Mouse (Mus musculus): ENCODE results near the gene D430041D05Rik. TPM values are rescaled to one million over a fixed set of nuclear protein-coding genes. Genes with fewer than 3 reads are reported as not detected.

The D430041D05Rik gene
- polyA plus RNA-seq, 1 experiment from 2014 or later, result 0.12 TPM

GRCm38 (mm10) chr2:104147910-104148561, 262.8 kb downstream of the D430041D05Rik start:
- H3K36me3 ChIP-seq (ENCODE audit: control insufficient read depth, insufficient read depth, low read length), result no peaks in the 10 kb centered on the region
- H3K9ac ChIP-seq (ENCODE audit: low read depth, low read length), result no peak overlapping the region
- 66% methylated on average over 4 of the region's 4 CpGs for WGBS
- no peaks in the 10 kb centered on the region for H3K4me1 ChIP-seq (ENCODE audit: control insufficient read depth, insufficient read depth, low read length)
- no peak overlapping the region for H3K27ac ChIP-seq (ENCODE audit: low read length)
- H3K27me3 ChIP-seq (replicated peaks; ENCODE audit: control insufficient read depth, insufficient read depth, low read length), result no peaks in the 10 kb centered on the region
- ATAC-seq, result no peak
- no peak overlapping the region for H3K4me2 ChIP-seq (ENCODE audit: low read depth, low read length)
- H3K4me3 ChIP-seq (ENCODE audit: low read length), result no peak overlapping the region
- H3K9me3 ChIP-seq (ENCODE audit: control insufficient read depth, low read length), result no peaks in the 10 kb centered on the region

GRCm38 (mm10) chr2:104145983-104146382, 264.8 kb downstream of the D430041D05Rik start:
- WGBS, result 67% methylated on average over 1 of the region's 1 CpGs
- Histone ChIP-seq H3K4me1 (ENCODE audit: control insufficient read depth, insufficient read depth, low read length) (no peaks in the 10 kb centered on the region), H3K4me2 (ENCODE audit: low read depth, low read length) (no peak overlapping the region), H3K9ac (ENCODE audit: low read depth, low read length) (no peak overlapping the region), H3K27ac (ENCODE audit: low read length) (no peak overlapping the region), H3K27me3 (replicated peaks; ENCODE audit: control insufficient read depth, insufficient read depth, low read length) (no peaks in the 10 kb centered on the region), H3K36me3 (ENCODE audit: control insufficient read depth, insufficient read depth, low read length) (no peaks in the 10 kb centered on the region), H3K4me3 (ENCODE audit: low read length) (no peak overlapping the region), H3K9me3 (ENCODE audit: control insufficient read depth, low read length) (no peaks in the 10 kb centered on the region)
- ATAC-seq, result no peak

DNA sequence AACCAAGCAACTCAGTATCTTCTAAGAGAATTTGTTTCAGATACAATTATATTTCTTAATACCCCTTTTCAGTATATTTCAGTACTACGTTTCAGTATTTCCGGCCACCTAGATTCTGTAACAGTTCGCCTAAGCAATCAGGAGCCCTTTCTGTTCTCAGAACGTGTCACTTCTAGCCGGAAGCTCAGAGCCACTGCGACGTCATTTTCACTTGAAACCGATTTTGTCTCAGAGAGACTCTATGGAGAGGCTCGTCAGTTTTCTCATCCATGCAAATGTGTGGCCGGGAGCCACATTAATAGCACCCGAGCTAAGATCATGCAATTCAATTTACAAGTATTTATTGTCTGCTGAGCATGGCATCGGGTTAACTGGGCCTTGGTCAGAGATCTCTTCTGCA, 266.8 kb downstream of the D430041D05Rik start:
- H3K9me3 ChIP-seq (ENCODE audit: control insufficient read depth, low read length), result no peaks in the 10 kb centered on the region
- no peak for ATAC-seq

DNA sequence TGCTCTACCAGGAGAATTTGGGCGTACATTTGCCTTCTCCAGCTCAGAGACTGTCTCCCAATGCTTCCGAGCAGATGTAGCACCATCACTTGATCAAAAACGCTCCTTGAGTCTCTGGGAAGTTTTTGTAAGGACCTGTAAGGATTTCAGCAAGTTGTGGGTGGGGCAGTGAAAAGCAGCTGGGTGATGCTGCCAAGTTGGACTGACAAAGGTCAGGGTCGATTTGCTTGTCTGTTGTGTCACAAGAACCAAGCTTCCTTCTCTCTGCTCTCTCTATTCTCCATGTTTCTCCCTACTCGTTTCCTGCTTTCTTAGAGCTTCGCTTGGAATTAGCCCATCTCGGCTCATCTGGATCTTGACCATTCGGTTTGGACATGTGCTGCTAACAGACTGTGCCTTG, 268.7 kb downstream of the D430041D05Rik start:
- Histone ChIP-seq H3K4me2 (ENCODE audit: low read depth, low read length) (no peak overlapping the region), H3K27ac (ENCODE audit: low read length) (no peak overlapping the region), H3K27me3 (replicated peaks; ENCODE audit: control insufficient read depth, insufficient read depth, low read length) (no peaks in the 10 kb centered on the region), H3K9ac (ENCODE audit: low read depth, low read length) (no peak overlapping the region), H3K4me3 (ENCODE audit: low read length) (no peak overlapping the region), H3K9me3 (ENCODE audit: control insufficient read depth, low read length) (no peaks in the 10 kb centered on the region), H3K36me3 (ENCODE audit: control insufficient read depth, insufficient read depth, low read length) (no peaks in the 10 kb centered on the region), H3K4me1 (ENCODE audit: control insufficient read depth, insufficient read depth, low read length) (no peaks in the 10 kb centered on the region)
- WGBS, result 85% methylated on average over 8 of the region's 8 CpGs
- ATAC-seq, result no peak

More for the DNA sequence above, 266.8 kb downstream of the D430041D05Rik start:
- no peak overlapping the region for H3K27ac ChIP-seq (ENCODE audit: low read length)
- H3K36me3 ChIP-seq (ENCODE audit: control insufficient read depth, insufficient read depth, low read length), result no peaks in the 10 kb centered on the region
- no peaks in the 10 kb centered on the region for H3K27me3 ChIP-seq (replicated peaks; ENCODE audit: control insufficient read depth, insufficient read depth, low read length)
- no peak overlapping the region for H3K9ac ChIP-seq (ENCODE audit: low read depth, low read length)
- no peak overlapping the region for H3K4me2 ChIP-seq (ENCODE audit: low read depth, low read length)
- no peaks in the 10 kb centered on the region for H3K4me1 ChIP-seq (ENCODE audit: control insufficient read depth, insufficient read depth, low read length)
- WGBS, result 86% methylated on average over 12 of the region's 12 CpGs
- H3K4me3 ChIP-seq (ENCODE audit: low read length), result no peak overlapping the region

DNA sequence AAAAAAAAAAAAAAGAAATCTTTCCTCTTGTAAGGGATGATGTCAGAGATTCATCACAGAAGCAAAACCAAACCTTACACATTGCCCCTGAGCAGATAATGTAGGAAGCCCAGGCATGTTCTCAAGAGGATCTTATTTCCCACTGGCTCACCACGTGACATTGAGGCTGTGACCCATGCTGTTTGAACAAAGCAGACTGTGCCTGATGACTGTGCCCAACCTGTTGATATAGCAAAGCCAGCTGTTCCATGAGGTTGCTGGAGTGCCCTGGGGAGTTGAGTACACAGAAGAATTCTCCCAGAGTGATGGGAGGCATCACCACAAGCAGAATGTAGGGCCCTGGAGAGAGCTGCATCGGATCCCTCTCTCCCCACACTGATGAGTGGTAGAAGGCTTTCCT, 274.9 kb downstream of the D430041D05Rik start:
- no peak overlapping the region for H3K9ac ChIP-seq (ENCODE audit: low read depth, low read length)
- H3K27me3 ChIP-seq (replicated peaks; ENCODE audit: control insufficient read depth, insufficient read depth, low read length), result no peaks in the 10 kb centered on the region
- ATAC-seq, result no peak
- H3K9me3 ChIP-seq (ENCODE audit: control insufficient read depth, low read length), result no peaks in the 10 kb centered on the region
- no peak overlapping the region for H3K4me2 ChIP-seq (ENCODE audit: low read depth, low read length)
- H3K27ac ChIP-seq (ENCODE audit: low read length), result no peak overlapping the region
- no peak overlapping the region for H3K4me3 ChIP-seq (ENCODE audit: low read length)
- 67% methylated on average over 2 of the region's 2 CpGs for WGBS
- H3K4me1 ChIP-seq (ENCODE audit: control insufficient read depth, insufficient read depth, low read length), result peaks cover 4% of the 10 kb centered on the region
- H3K36me3 ChIP-seq (ENCODE audit: control insufficient read depth, insufficient read depth, low read length), result no peaks in the 10 kb centered on the region

GRCm38 (mm10) chr2:104134150-104135056, 276.4 kb downstream of the D430041D05Rik start:
- H3K27ac ChIP-seq (ENCODE audit: low read length), result no peak overlapping the region
- no peaks in the 10 kb centered on the region for H3K9me3 ChIP-seq (ENCODE audit: control insufficient read depth, low read length)
- 0 out of 2 replicates have a peak overlapping the region, but pooled peaks have one; percentile 37 for H3K9ac ChIP-seq (ENCODE audit: low read depth, low read length)
- no peaks in the 10 kb centered on the region for H3K36me3 ChIP-seq (ENCODE audit: control insufficient read depth, insufficient read depth, low read length)
- no peak overlapping the region for H3K4me3 ChIP-seq (ENCODE audit: low read length)
- ATAC-seq, result peak; percentile 38; the same call in 1 of the 2 replicates
- H3K4me1 ChIP-seq (ENCODE audit: control insufficient read depth, insufficient read depth, low read length), result peaks cover 16% of the 10 kb centered on the region
- H3K27me3 ChIP-seq (replicated peaks; ENCODE audit: control insufficient read depth, insufficient read depth, low read length), result no peaks in the 10 kb centered on the region
- no peak overlapping the region for H3K4me2 ChIP-seq (ENCODE audit: low read depth, low read length)
- 41% methylated on average over 8 of the region's 8 CpGs for WGBS

GRCm38 (mm10) chr2:104133042-104133810, 277.6 kb downstream of the D430041D05Rik start:
- no peak overlapping the region for H3K4me3 ChIP-seq (ENCODE audit: low read length)
- H3K9me3 ChIP-seq (ENCODE audit: control insufficient read depth, low read length), result no peaks in the 10 kb centered on the region
- H3K9ac ChIP-seq (ENCODE audit: low read depth, low read length), result no peak overlapping the region
- H3K4me2 ChIP-seq (ENCODE audit: low read depth, low read length), result no peak overlapping the region
- H3K36me3 ChIP-seq (ENCODE audit: control insufficient read depth, insufficient read depth, low read length), result no peaks in the 10 kb centered on the region
- ATAC-seq, result no peak
- 31% methylated on average over 12 of the region's 12 CpGs for WGBS
- no peak overlapping the region for H3K27ac ChIP-seq (ENCODE audit: low read length)
- no peaks in the 10 kb centered on the region for H3K27me3 ChIP-seq (replicated peaks; ENCODE audit: control insufficient read depth, insufficient read depth, low read length)
- peaks cover 25% of the 10 kb centered on the region for H3K4me1 ChIP-seq (ENCODE audit: control insufficient read depth, insufficient read depth, low read length)

DNA sequence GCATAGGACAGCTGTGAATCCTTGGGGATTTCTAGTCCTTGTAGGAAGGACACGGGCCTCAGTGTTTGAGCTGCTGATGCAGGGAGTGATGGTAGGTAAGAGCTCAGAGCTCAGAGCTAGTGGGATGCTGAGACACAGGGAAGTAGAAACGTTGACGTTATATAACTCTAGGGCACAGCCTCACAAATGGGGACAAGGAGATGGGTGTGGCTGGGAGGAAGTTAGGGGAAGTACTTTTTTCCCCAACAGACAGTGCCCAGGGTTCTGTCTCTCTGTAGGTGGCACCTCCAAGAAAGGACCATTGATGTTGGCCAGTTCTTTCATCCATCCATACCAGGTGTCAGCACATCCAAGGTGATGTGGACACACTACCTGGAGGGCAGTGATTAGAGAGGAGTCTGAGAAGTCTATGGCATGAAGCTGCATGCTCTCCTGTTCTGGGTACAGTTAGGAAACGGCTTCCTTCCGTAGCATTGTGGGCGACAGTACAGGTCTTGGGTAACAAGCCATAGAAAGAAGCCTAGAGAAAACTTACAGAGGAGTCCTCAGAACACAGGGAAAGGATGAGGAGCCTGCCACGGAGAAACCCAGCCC, 278.4 kb downstream of the D430041D05Rik start:
- no peak overlapping the region for H3K4me3 ChIP-seq (ENCODE audit: low read length)
- H3K9ac ChIP-seq (ENCODE audit: low read depth, low read length), result no peak overlapping the region
- no peak overlapping the region for H3K4me2 ChIP-seq (ENCODE audit: low read depth, low read length)
- peaks cover 25% of the 10 kb centered on the region for H3K4me1 ChIP-seq (ENCODE audit: control insufficient read depth, insufficient read depth, low read length)
- no peak for ATAC-seq
- H3K27ac ChIP-seq (ENCODE audit: low read length), result no peak overlapping the region
- 69% methylated on average over 7 of the region's 7 CpGs for WGBS
- no peaks in the 10 kb centered on the region for H3K27me3 ChIP-seq (replicated peaks; ENCODE audit: control insufficient read depth, insufficient read depth, low read length)
- no peaks in the 10 kb centered on the region for H3K36me3 ChIP-seq (ENCODE audit: control insufficient read depth, insufficient read depth, low read length)
- H3K9me3 ChIP-seq (ENCODE audit: control insufficient read depth, low read length), result no peaks in the 10 kb centered on the region

- H3K27me3 ChIP-seq (replicated peaks; ENCODE audit: control insufficient read depth, insufficient read depth, low read length), result no peaks in the 10 kb centered on the region
- no peak for ATAC-seq
- no peak overlapping the region for H3K9ac ChIP-seq (ENCODE audit: low read depth, low read length)
- H3K27ac ChIP-seq (ENCODE audit: low read length), result no peak overlapping the region
- no peak overlapping the region for H3K4me3 ChIP-seq (ENCODE audit: low read length)
- H3K4me2 ChIP-seq (ENCODE audit: low read depth, low read length), result no peak overlapping the region
- no peaks in the 10 kb centered on the region for H3K36me3 ChIP-seq (ENCODE audit: control insufficient read depth, insufficient read depth, low read length)
- peaks cover 25% of the 10 kb centered on the region for H3K4me1 ChIP-seq (ENCODE audit: control insufficient read depth, insufficient read depth, low read length)
- WGBS, result 65% methylated on average over 3 of the region's 3 CpGs
- H3K9me3 ChIP-seq (ENCODE audit: control insufficient read depth, low read length), result no peaks in the 10 kb centered on the region
Observed at GRCm38 (mm10) chr2:104130969-104131368, 279.8 kb downstream of the D430041D05Rik start.
